Mouse (Mus musculus) MEL (cell line): ENCODE data around the gene Shld2. TPM values are rescaled to one million over a fixed set of nuclear protein-coding genes. Genes with fewer than 3 reads are reported as not detected.
"Not testable (repeated sequence)": the region's sequence is repeated elsewhere in the genome, so short reads cannot be mapped to it uniquely, and the experiment has no call there.

Source experiments
- DNase-seq: peaks from one replicate; pipeline ENCODE4 v3.0.0; 2011; ENCODE audit warnings: low read depth, low spot score
- H3K27ac ChIP-seq: 2 replicates; pipeline ENCODE4 v1.5.1; 2012; ENCODE audit warnings: low read depth, mild to moderate bottlenecking, control low read depth, low read length, moderate library complexity; ENCODE audit not compliant: control insufficient read depth
- H3K27me3 ChIP-seq, 2 experiments: fragments of 150-350 bp in 1 of 2; sonication (generic) in 1 of 2; 2 replicates each; pipeline ENCODE4 v1.6.1; 2012; ENCODE audit warnings: low read length in 2 of 2, mild to moderate bottlenecking in 2 of 2, improper control_type of control experiment in 1 of 2, moderate library complexity in 1 of 2; ENCODE audit not compliant: insufficient read depth in 2 of 2, control insufficient read depth in 1 of 2
- H3K36me3 ChIP-seq, 2 experiments: 2 replicates each; pipeline ENCODE4 v1.6.1; 2012 to 2014; ENCODE audit warnings: low read length in 2 of 2, improper control_type of control experiment in 1 of 2, inconsistent platforms in 1 of 2, mild to moderate bottlenecking in 1 of 2; ENCODE audit not compliant: insufficient read depth in 2 of 2, control insufficient read depth in 1 of 2
- H3K4me1 ChIP-seq, 2 experiments: fragments of 150-350 bp in 1 of 2; sonication (generic) in 1 of 2; 2 replicates each; pipeline ENCODE4 v1.6.1; 2012; ENCODE audit warnings: low read length in 2 of 2, improper control_type of control experiment in 1 of 2, mild to moderate bottlenecking in 1 of 2; ENCODE audit not compliant: insufficient read depth in 2 of 2, control insufficient read depth in 1 of 2
- H3K4me3 ChIP-seq, 2 experiments: fragments of 150-350 bp in 1 of 2; sonication (generic) in 1 of 2; 2 replicates each; pipeline ENCODE4 v1.5.1; 2012; ENCODE audit warnings: low read depth in 2 of 2, low read length in 2 of 2, mild to moderate bottlenecking in 2 of 2, moderate library complexity in 2 of 2, control low read depth in 1 of 2, improper control_type of control experiment in 1 of 2; ENCODE audit not compliant: control insufficient read depth in 1 of 2, insufficient read depth in 1 of 2
- H3K79me2 ChIP-seq: 2 replicates; pipeline ENCODE4 v1.6.1; 2012; ENCODE audit warnings: mild to moderate bottlenecking, low read length, moderate library complexity; ENCODE audit not compliant: control insufficient read depth, poor library complexity, insufficient read depth
- H3K9ac ChIP-seq: 2 replicates; pipeline ENCODE4 v1.6.1; 2012; ENCODE audit warnings: low read depth, mild to moderate bottlenecking, control low read depth, low read length, moderate library complexity; ENCODE audit not compliant: control insufficient read depth, poor library complexity, severe bottlenecking
- H3K9me3 ChIP-seq: fragments of 150-350 bp; sonication (generic); replicated peaks from 2 replicates; pipeline ENCODE4 v1.6.1; 2012; ENCODE audit warnings: mild to moderate bottlenecking, low read length, improper control_type of control experiment, moderate library complexity; ENCODE audit not compliant: insufficient read depth
- BHLHE40 ChIP-seq: IDR thresholded peaks from 2 replicates; pipeline ENCODE4 v1.6.1; 2012; ENCODE audit warnings: low read depth, mild to moderate bottlenecking, inconsistent platforms, low read length, improper control_type of control experiment, borderline replicate concordance
- E2F4 ChIP-seq: IDR thresholded peaks from 2 replicates; pipeline ENCODE4 v1.6.1; 2011; ENCODE audit warnings: low read depth, low read length, improper control_type of control experiment, borderline replicate concordance
- ELF1 ChIP-seq: IDR thresholded peaks from 2 replicates; pipeline ENCODE4 v1.6.1; 2014; ENCODE audit warnings: low read depth, mild to moderate bottlenecking, inconsistent platforms, low read length, improper control_type of control experiment, moderate library complexity
- EP300 ChIP-seq, 2 experiments: IDR thresholded peaks; 2 replicates each; pipeline ENCODE4 v1.6.1; 2011; ENCODE audit warnings: improper control_type of control experiment in 2 of 2, low read length in 2 of 2, low read depth in 1 of 2, mild to moderate bottlenecking in 1 of 2
- GABPA ChIP-seq: IDR thresholded peaks from 2 replicates; pipeline ENCODE4 v1.6.1; 2012; ENCODE audit warnings: low read depth, mild to moderate bottlenecking, inconsistent platforms, low read length, improper control_type of control experiment, moderate library complexity
- MEF2A ChIP-seq: IDR thresholded peaks from 2 replicates; pipeline ENCODE4 v1.6.1; 2014; ENCODE audit warnings: low read depth, mild to moderate bottlenecking, inconsistent platforms, low read length, improper control_type of control experiment; ENCODE audit not compliant: poor library complexity, insufficient replicate concordance, severe bottlenecking; ENCODE audit errors: extremely low read depth
- MYC ChIP-seq: IDR thresholded peaks from 2 replicates; pipeline ENCODE4 v1.6.1; 2011; ENCODE audit warnings: low read depth, mild to moderate bottlenecking, low read length, improper control_type of control experiment, moderate library complexity
- POLR2A ChIP-seq, 2 experiments: IDR thresholded peaks; 2 replicates each; pipeline ENCODE4 v1.6.1; 2011 to 2012; ENCODE audit warnings: low read length in 2 of 2, mild to moderate bottlenecking in 2 of 2, control low read depth in 1 of 2, improper control_type of control experiment in 1 of 2, low read depth in 1 of 2, moderate library complexity in 1 of 2; ENCODE audit not compliant: control insufficient read depth in 1 of 2, insufficient read depth in 1 of 2, poor library complexity in 1 of 2
- SIN3A ChIP-seq: IDR thresholded peaks from 2 replicates; pipeline ENCODE4 v1.6.1; 2012; ENCODE audit warnings: low read length, improper control_type of control experiment, inconsistent platforms
- TBP ChIP-seq: IDR thresholded peaks from 2 replicates; pipeline ENCODE4 v1.8.0; 2011; ENCODE audit warnings: low read depth, low read length, improper control_type of control experiment
- USF2 ChIP-seq, 2 experiments: IDR thresholded peaks; 2 replicates each; pipeline ENCODE4 v1.6.1; 2011 to 2012; ENCODE audit warnings: improper control_type of control experiment in 2 of 2, low read length in 2 of 2, borderline replicate concordance in 1 of 2, inconsistent platforms in 1 of 2, low read depth in 1 of 2, mild to moderate bottlenecking in 1 of 2; ENCODE audit not compliant: insufficient read depth in 1 of 2
- ZC3H11A ChIP-seq: IDR thresholded peaks from 2 replicates; pipeline ENCODE4 v1.6.1; 2012; ENCODE audit warnings: low read depth, mild to moderate bottlenecking, inconsistent platforms, low read length, improper control_type of control experiment
- ZMIZ1 ChIP-seq: IDR thresholded peaks from 2 replicates; pipeline ENCODE4 v1.6.1; 2012; ENCODE audit warnings: low read depth, mild to moderate bottlenecking, inconsistent platforms, low read length, improper control_type of control experiment, moderate library complexity
- ZNF384 ChIP-seq: IDR thresholded peaks from 2 replicates; pipeline ENCODE4 v1.6.1; 2012; ENCODE audit warnings: low read depth, mild to moderate bottlenecking, inconsistent platforms, low read length, improper control_type of control experiment
- polyA plus RNA-seq, 2 experiments: library from polyadenylated mRNA; stranded (reverse) in 1 of 2; unstranded in 1 of 2; fragments of >175 nt in 1 of 2; fragments of >200 nt in 1 of 2; gene quantifications; 2 replicates each; pipeline versions ENCODE4 v1.2.1 to v1.2.4; 2012; ENCODE audit warnings: low replicate concordance in 2 of 2, low read depth in 1 of 2; ENCODE audit not compliant: insufficient read length in 2 of 2, insufficient read depth in 1 of 2, missing spikeins in 1 of 2
- total RNA-seq: library from RNA; depleted of rRNA; stranded (reverse); fragments of 300-350 nt; gene quantifications from 2 replicates; pipeline ENCODE4 v1.2.3, GENCODE M21; 2012

The Shld2 gene
- total and polyA plus RNA-seq, 3 experiments: 7.0 to 7.9 TPM; not detected in 1

DNA sequence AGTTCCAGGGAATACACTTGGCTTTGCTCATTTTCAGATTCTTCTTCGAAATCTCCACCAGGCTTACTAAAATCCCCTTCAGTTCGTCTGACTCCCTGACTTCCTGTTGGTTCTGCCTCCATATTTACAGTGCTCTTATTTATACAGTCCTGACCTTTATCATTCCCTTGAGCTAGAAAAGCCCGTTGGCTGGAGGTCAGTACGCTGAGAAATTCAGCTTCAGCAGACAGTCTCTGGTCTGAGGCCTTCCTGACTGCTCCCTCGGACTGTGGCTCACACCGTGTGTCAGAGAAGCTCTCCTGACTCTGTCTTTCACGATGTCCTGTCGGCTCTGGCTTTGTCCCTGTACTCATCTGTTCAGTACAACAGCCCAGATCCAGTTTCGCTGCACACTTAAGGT is 42.2 kb downstream of the Shld2 start:
- H3K27me3 ChIP-seq: no peaks in the 10 kb centered on the region
- TF ChIP-seq USF2 (IDR thresholded peaks at IDR 0.05; ENCODE audit: borderline replicate concordance in 1 of 2, insufficient read depth in 1 of 2, low read depth in 1 of 2, low read length in 2 of 2) (no peak), GABPA (no peak), MEF2A (no peak), E2F4 (no peak), MYC (no peak), BHLHE40 (no peak), ELF1 (no peak), ZNF384 (no peak), TBP (no peak)
- no peaks in the 10 kb centered on the region for H3K9me3 ChIP-seq
- no peaks in the 10 kb centered on the region for H3K79me2 ChIP-seq
- no peak for DNase-seq
- no peaks in the 10 kb centered on the region for H3K4me1 ChIP-seq
- no peak overlapping the region for H3K9ac ChIP-seq
- no peak overlapping the region for H3K4me3 ChIP-seq
- no peak overlapping the region for H3K27ac ChIP-seq
- H3K36me3 ChIP-seq: no peaks in the 10 kb centered on the region

DNA sequence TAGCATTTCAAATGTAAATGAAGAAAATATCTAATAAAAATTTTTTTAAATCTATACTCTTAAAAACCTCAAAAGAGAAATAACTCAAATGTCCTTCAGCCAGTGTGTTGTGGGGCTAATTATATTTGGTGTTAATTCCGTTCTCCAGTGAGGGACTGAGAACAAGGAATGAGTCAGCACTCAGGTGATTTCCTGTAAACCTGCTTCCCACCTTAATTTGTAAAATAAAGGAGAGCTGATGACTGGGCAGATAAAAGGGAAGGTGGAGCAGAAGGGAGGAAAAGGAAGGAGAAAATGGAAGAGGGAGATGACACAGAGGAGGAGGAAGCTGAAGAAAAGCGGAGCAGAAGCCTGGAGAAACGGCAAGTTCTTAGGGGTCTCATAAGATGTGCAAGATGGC is 51.8 kb downstream of the Shld2 start:
- not testable (repeated sequence) for H3K9me3 ChIP-seq, H3K4me3 ChIP-seq, H3K4me1 ChIP-seq, H3K79me2 ChIP-seq, H3K9ac ChIP-seq, DNase-seq, H3K27ac ChIP-seq, H3K36me3 ChIP-seq, H3K27me3 ChIP-seq

DNA sequence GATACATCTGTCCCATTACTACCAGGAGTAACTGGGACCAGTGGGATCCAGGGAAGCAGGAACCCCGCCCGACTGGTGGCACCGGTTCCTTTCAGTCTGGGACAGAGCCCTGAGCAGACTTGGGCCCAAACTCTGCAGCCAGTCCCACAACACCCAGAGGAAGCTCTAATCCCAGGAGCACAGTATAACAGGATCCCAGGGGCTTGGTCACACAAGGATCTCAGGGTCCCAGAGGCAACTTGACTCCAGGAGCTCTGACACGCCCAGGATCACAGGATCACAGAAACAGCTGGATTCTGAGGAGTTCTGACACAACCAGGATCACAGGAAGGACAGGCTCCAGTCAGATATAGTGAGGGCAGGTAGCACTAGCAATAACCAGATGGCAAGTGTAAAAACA is 57.0 kb downstream of the Shld2 start:
- Histone ChIP-seq H3K27ac (no peak overlapping the region), H3K27me3 (no peaks in the 10 kb centered on the region)
- no peak for TF ChIP-seq EP300 (IDR thresholded peaks at IDR 0.05; ENCODE audit: low read depth in 1 of 2, low read length in 2 of 2)
- no peak for TF ChIP-seq ZC3H11A
- TF ChIP-seq ZMIZ1: no peak
- no peak for TF ChIP-seq SIN3A
- no peak for TF ChIP-seq POLR2A (IDR thresholded peaks at IDR 0.05; ENCODE audit: control insufficient read depth in 1 of 2, insufficient read depth in 1 of 2, low read depth in 1 of 2, low read length in 2 of 2, poor library complexity in 1 of 2)

More for the DNA sequence above, 57.0 kb downstream of the Shld2 start:
- Histone ChIP-seq H3K36me3 (no peaks in the 10 kb centered on the region), H3K79me2 (no peaks in the 10 kb centered on the region), H3K9ac (no peak overlapping the region), H3K4me3 (no peak overlapping the region), H3K9me3 (no peaks in the 10 kb centered on the region), H3K4me1 (no peaks in the 10 kb centered on the region)
- no peak for DNase-seq
